Mouse (Mus musculus) heart, embryonic 14.5 days (tissue): ENCODE results near the gene Car10. TPM values are rescaled to one million over a fixed set of nuclear protein-coding genes. Genes with fewer than 3 reads are reported as not detected.

Experiments used
- ATAC-seq: fragments of 200-750 bp; cut with Nextera tagmentation; 2 replicates; pipeline ENCODE4 v1.8.0; 2017; ENCODE audit warnings: low read depth, moderate TSS enrichment; ENCODE audit not compliant: insufficient number of reproducible peaks, insufficient read depth, low FRiP score
- H3K27ac ChIP-seq, 2 experiments: fragments of 200-500 bp in 1 of 2; fragments of 300-500 bp in 1 of 2; sonication (generic) in 1 of 2; replicated peaks in 1 of 2; 2 replicates each; pipeline ENCODE4 v1.5.1; 2012 to 2014; ENCODE audit warnings: low read depth in 2 of 2, low read length in 2 of 2, control low read depth in 1 of 2, mild to moderate bottlenecking in 1 of 2, mixed read lengths in 1 of 2; ENCODE audit not compliant: control insufficient read depth in 1 of 2, insufficient read depth in 1 of 2
- H3K27me3 ChIP-seq: fragments of 300-500 bp; sonication (generic); 2 replicates; pipeline ENCODE4 v1.6.1; 2014; ENCODE audit warnings: mild to moderate bottlenecking, low read length, control low read depth; ENCODE audit not compliant: control insufficient read depth, insufficient read depth
- H3K36me3 ChIP-seq: fragments of 300-500 bp; sonication (generic); 2 replicates; pipeline ENCODE4 v1.6.1; 2014; ENCODE audit warnings: mild to moderate bottlenecking, control low read depth, low read length, mixed read lengths; ENCODE audit not compliant: control insufficient read depth, insufficient read depth
- H3K4me1 ChIP-seq, 2 experiments: fragments of 200-500 bp in 1 of 2; fragments of 300-500 bp in 1 of 2; sonication (generic) in 1 of 2; 2 replicates each; pipeline ENCODE4 v1.6.1; 2012 to 2014; ENCODE audit warnings: low read length in 2 of 2, control low read depth in 1 of 2, mixed read lengths in 1 of 2; ENCODE audit not compliant: control insufficient read depth in 2 of 2, insufficient read depth in 2 of 2
- H3K4me2 ChIP-seq: fragments of 300-500 bp; sonication (generic); 2 replicates; pipeline ENCODE4 v1.6.1; 2014; ENCODE audit warnings: mild to moderate bottlenecking, low read length
- H3K4me3 ChIP-seq, 2 experiments: fragments of 200-500 bp in 1 of 2; fragments of 300-500 bp in 1 of 2; sonication (generic) in 1 of 2; 2 replicates each; pipeline ENCODE4 v1.5.1; 2012 to 2014; ENCODE audit warnings: low read length in 2 of 2, mild to moderate bottlenecking in 2 of 2, control low read depth in 1 of 2, low read depth in 1 of 2, moderate library complexity in 1 of 2; ENCODE audit not compliant: control insufficient read depth in 1 of 2, insufficient read depth in 1 of 2
- H3K9ac ChIP-seq: fragments of 300-500 bp; sonication (generic); 2 replicates; pipeline ENCODE4 v1.6.1; 2014; ENCODE audit warnings: mild to moderate bottlenecking, low read length
- H3K9me3 ChIP-seq: fragments of 300-500 bp; sonication (generic); 2 replicates; pipeline ENCODE4 v1.6.1; 2016; ENCODE audit warnings: low read length, control low read depth; ENCODE audit not compliant: control insufficient read depth
- WGBS: fragments of 180-500 bp; shearing (Covaris S2); extraction: QIAGEN DNeasy Blood & Tissue Kit; methylation state at CpG from one replicate; pipeline ENCODE4 v1.1.7; 2014; 5-methylcytosine and 5-hydroxymethylcytosine counted together
- polyA plus RNA-seq: library from polyadenylated mRNA; unstranded; fragments of >200 nt; fragmentation: Nextera tagmentation; extraction: Ambion mirVana; gene quantifications from 2 replicates; pipeline ENCODE4 v1.2.1, GENCODE M21; 2014

Car10 gene
- polyA plus RNA-seq, 1 experiment from 2014 or later, result not detected

DNA sequence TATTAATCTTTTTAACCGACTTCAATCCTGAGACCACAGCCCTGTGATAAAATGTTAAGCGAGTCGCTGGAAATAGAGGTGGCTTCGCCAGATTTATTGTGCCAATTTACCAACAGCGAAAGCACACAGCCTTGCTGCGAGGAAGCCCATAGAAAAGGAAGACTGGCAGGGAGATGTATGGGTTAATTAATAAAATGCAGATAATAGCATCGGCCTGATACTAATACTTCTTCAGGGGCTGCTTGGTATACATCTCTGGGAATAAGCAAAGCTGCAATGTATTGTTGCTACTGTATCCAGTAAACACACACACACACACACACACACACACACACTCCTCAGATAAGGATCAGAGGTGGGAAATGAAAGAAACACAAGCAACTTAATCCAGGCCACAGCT, 462.7 kb downstream of the Car10 start:
- Histone ChIP-seq H3K27ac (no peak overlapping the region), H3K4me2 (no peak overlapping the region), H3K36me3 (no peaks in the 10 kb centered on the region), H3K4me3 (no peak overlapping the region), H3K27me3 (no peaks in the 10 kb centered on the region; the same call in 1 of the 2 replicates), H3K4me1 (peaks cover 4 to 6% of the 10 kb centered on the region in 2 experiments; a peak in 3 of 4 replicates), H3K9me3 (no peaks in the 10 kb centered on the region), H3K9ac (no peak overlapping the region)
- no peak for ATAC-seq
- 81% methylated on average over 7 of the region's 7 CpGs for WGBS

DNA sequence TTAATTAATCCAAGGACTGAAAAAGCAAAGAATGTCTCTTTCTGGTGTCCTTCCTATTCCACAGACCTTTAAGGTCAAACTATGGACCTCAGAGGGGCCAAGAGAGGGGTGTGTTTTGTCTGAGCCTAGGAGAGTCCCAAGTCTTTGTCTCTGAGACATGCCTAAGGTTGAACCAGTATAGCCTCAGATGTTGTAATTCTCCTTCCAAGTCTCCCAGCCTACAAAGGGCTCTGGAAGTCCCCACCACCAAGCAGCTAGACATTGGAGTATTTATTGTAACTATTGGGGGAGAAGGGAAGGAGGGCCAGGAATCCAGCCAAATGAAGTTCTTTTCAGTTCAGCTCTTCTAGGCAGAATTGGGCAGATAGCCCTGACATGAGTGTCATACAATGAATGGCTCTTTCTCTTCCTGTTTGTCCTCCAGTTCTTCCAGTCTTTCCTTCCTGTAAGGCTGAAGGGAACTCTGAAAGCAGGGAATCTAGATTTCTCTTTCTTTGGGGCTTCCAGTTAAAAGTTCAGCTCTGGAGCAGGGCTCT, 464.6 kb downstream of the Car10 start:
- H3K4me1 ChIP-seq, result peaks cover 4 to 6% of the 10 kb centered on the region in 2 experiments; a peak in 3 of 4 replicates
- H3K9ac ChIP-seq, result no peak overlapping the region
- no peaks in the 10 kb centered on the region for H3K36me3 ChIP-seq
- H3K9me3 ChIP-seq, result no peaks in the 10 kb centered on the region
- no peak overlapping the region for H3K27ac ChIP-seq
- no peaks in the 10 kb centered on the region; the same call in 1 of the 2 replicates for H3K27me3 ChIP-seq
- H3K4me2 ChIP-seq, result no peak overlapping the region
- H3K4me3 ChIP-seq, result no peak overlapping the region
- ATAC-seq, result no peak

DNA sequence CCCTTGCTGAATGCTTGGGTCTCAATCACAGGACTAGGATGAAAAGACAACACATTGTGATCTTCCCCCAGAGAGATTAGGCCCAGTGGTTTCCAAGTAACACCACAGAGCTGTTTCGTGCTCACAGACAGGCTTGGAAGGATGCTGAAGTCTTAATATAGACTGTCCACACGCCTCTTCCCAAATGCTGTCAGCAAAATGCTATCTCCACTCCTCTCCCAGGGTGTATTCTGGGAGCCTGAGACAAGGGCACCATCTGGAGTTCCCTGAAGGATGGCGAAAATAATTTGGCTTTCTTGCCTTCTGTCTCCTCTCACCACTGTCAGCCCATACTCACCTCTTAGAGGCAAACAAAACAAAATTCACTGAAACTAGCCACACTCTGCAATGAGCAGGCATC, 467.9 kb downstream of the Car10 start:
- H3K4me3 ChIP-seq, result no peak overlapping the region
- H3K4me1 ChIP-seq, result peaks cover 4 to 6% of the 10 kb centered on the region in 2 experiments; a peak in 3 of 4 replicates
- H3K36me3 ChIP-seq, result no peaks in the 10 kb centered on the region
- no peaks in the 10 kb centered on the region for H3K9me3 ChIP-seq
- no peak overlapping the region for H3K9ac ChIP-seq
- no peaks in the 10 kb centered on the region for H3K27me3 ChIP-seq
- no peak for ATAC-seq
- 30% methylated on average over 3 of the region's 3 CpGs for WGBS
- no peak overlapping the region for H3K27ac ChIP-seq
- H3K4me2 ChIP-seq, result no peak overlapping the region

DNA sequence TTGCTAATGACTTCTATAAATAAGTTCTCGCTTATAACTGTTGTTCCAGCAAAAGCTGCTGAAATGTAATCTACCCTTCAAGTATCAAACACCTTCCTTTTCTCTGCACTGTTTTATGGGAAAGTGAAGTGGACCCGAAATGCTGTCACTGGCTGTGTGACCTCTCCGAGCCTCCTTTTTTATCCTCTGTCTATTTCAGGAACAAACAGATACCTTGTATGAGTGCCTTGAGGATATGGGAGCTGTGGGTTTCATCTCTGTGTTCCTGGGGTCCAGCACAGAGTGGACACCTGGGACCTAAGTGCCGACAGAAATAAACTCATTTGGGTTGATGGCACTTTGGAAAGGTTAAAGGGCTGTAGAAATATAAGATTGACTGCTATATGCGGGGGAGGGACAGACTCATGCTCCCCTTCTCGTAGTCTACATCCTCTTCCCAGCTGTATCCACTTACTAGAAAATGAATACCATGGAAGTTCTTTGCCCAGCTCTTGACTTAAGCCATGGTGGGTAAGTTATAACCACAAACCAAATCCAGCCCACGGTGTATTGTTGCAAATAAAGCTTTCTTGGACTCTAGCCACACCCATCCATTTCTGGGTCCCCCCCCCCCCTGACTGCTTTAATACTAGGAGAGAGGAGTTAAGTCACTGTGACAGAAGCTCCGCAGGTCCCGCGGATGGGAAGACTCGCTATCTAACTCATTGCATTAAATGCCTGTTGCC, 474.3 kb downstream of the Car10 start:
- Histone ChIP-seq H3K9me3 (no peaks in the 10 kb centered on the region), H3K27me3 (no peaks in the 10 kb centered on the region), H3K27ac (peak overlapping the region; percentile 14 to 23; a peak in 1 of 4 replicates), H3K4me1 (peaks cover 11% of the 10 kb centered on the region in 2 experiments; a peak in 3 of 4 replicates), H3K9ac (no peak overlapping the region), H3K36me3 (no peaks in the 10 kb centered on the region), H3K4me3 (no peak overlapping the region), H3K4me2 (peak overlapping the region; percentile 36)
- 52% methylated on average over 11 of the region's 11 CpGs for WGBS
- ATAC-seq, result peak; percentile 50; the same call in 1 of the 2 replicates

DNA sequence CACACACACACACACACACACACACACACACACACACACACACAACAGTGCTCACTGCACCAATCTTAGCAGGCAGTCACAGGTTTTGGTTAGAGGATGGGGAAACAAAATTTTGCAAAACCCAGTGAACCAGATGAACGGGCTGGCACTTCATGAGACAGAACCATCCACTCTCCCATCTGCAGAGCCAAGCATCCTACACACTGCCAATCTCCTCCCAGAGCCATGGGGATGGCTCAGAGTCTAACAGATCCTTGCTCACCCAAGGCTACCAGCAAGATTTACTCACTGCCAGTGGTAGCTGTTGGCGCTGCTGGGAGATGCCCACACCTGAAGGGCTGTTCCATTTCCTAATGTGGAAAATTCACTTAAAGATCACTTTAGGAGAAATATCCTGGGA, 479.6 kb downstream of the Car10 start:
- Histone ChIP-seq H3K9me3 (no peaks in the 10 kb centered on the region), H3K4me2 (no peak overlapping the region), H3K36me3 (no peaks in the 10 kb centered on the region), H3K27ac (no peak overlapping the region), H3K9ac (no peak overlapping the region), H3K27me3 (no peaks in the 10 kb centered on the region), H3K4me1 (peaks cover 2 to 5% of the 10 kb centered on the region in 2 experiments; a peak in 2 of 4 replicates), H3K4me3 (no peak overlapping the region)
- ATAC-seq, result no peak
- 84% methylated on average over 2 of the region's 2 CpGs for WGBS

DNA sequence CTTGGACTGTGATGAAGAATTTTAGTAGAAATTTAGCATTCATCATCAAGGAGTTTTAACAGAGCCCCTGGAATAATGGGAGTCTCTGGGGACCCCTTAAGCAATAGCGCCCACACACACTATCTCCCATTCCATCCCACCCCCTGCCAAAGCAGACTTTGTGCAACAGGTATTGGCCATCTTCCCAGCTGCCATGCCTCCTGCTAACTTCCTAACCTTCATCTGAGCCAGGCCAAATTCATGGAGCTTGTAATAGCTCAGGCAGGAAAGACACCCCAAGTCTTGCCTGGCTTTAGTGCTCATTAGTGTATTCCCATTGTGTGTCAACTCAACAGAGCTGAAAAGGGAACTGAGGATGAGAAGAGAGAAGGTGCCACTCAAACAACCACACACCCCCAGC, 481.8 kb downstream of the Car10 start:
- H3K4me2 ChIP-seq, result no peak overlapping the region
- no peaks in the 10 kb centered on the region for H3K36me3 ChIP-seq
- no peak overlapping the region for H3K4me3 ChIP-seq
- H3K4me1 ChIP-seq, result no peaks in the 10 kb centered on the region
- 88% methylated on average over 1 of the region's 1 CpGs for WGBS
- H3K27me3 ChIP-seq, result no peaks in the 10 kb centered on the region
- ATAC-seq, result no peak
- no peaks in the 10 kb centered on the region for H3K9me3 ChIP-seq
- no peak overlapping the region for H3K9ac ChIP-seq
- no peak overlapping the region for H3K27ac ChIP-seq

DNA sequence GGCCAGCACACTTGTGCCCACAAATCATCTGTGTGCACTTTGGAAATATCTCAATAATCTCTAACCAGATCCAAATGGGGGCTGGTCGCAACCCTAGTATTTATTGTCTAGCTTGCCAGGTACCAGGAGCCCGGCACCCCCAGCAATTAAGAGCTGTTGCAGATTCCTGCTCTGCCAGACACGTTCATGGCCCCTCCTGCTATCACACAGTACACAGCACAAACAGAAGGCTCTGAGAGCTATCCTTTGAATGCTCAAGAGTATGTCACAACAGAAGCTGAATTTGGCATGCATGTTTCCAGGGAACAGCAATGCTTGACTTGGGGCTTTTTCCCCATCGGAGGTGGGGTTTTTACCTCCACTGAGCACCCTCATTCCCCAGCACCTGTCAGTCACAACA, 483.5 kb downstream of the Car10 start:
- H3K27me3 ChIP-seq, result no peaks in the 10 kb centered on the region
- no peak overlapping the region for H3K9ac ChIP-seq
- no peaks in the 10 kb centered on the region for H3K9me3 ChIP-seq
- H3K27ac ChIP-seq, result no peak overlapping the region
- no peaks in the 10 kb centered on the region for H3K4me1 ChIP-seq
- 32% methylated on average over 4 of the region's 4 CpGs for WGBS
- no peak for ATAC-seq
- H3K36me3 ChIP-seq, result no peaks in the 10 kb centered on the region
- H3K4me2 ChIP-seq, result no peak overlapping the region
- no peak overlapping the region for H3K4me3 ChIP-seq
